Mouse (Mus musculus): Measurements from ENCODE around the gene Katnbl1.

DNA sequence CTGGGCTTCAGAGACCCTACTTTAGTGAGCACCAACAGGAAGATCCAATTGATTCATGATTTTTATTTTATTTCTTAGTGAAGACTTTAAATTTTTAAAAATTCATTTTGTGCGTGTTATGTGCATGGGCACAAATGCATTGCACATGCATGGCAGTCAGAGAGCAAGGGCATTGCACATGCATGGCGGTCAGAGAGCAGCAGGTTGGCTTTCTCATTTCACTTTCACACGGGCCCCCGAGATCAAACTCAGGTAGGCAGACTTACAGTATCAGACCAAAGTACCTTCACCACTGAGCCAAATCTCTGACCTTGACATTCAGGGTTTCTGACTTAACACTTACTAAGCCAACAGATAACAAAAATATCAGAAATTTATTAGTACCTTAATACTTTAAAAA, 50.7 kb downstream of the Katnbl1 start:
- no peak for TF ChIP-seq POLR2A (IDR thresholded peaks at IDR 0.05; ENCODE audit: control insufficient read depth, low read depth, low read length)
- no peak for TF ChIP-seq CTCF (IDR thresholded peaks at IDR 0.05; ENCODE audit: control insufficient read depth, insufficient read depth, insufficient replicate concordance, low read depth, low read length)
